Mouse (Mus musculus) gastrocnemius, adult 8-10 months (tissue): ENCODE results near the gene Mast4. TPM values are rescaled to one million over a fixed set of nuclear protein-coding genes. Genes with fewer than 3 reads are reported as not detected.

Experiments
- DNase-seq, 2 experiments: peaks; one replicate each; pipeline ENCODE4 v3.0.0; 2022; ENCODE audit warnings: low spot score in 2 of 2
- total RNA-seq, 4 experiments: library from RNA; stranded (reverse); gene quantifications; 2 replicates each; pipeline ENCODE4 v1.2.4; 2022

The Mast4 gene
- total RNA-seq, 4 experiments from 2014 or later = 39.8 to 69.8 (median 49.5) TPM

GRCm38 (mm10) chr13:102931951-102932350 is 402.3 kb downstream of the Mast4 start:
- no peak for DNase-seq

GRCm38 (mm10) chr13:102925844-102926598 is 408.3 kb downstream of the Mast4 start:
- DNase-seq = no peak

- no peak for DNase-seq
These were observed 414.6 kb downstream of the Mast4 start for GRCm38 (mm10) chr13:102919741-102920140.

DNA sequence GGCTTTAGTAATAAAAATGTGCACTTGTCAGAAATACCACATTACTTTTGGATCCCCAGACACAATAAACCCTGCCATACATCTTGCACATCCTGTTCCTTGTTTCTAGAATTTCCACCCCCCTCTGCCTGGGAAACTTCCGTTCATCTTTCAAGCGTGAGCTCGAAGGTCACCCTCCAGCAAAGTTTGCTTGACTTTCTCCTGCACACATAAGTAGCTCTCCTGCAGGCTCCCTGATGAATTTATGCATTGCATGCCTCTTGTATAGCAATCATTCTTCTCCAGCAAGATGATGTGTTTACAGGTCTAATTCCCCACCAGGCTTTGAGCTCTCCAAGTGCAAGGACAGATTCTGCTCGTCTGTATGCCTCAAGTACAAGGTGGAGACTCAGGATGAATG is 415.7 kb downstream of the Mast4 start:
- no peak for DNase-seq

DNA sequence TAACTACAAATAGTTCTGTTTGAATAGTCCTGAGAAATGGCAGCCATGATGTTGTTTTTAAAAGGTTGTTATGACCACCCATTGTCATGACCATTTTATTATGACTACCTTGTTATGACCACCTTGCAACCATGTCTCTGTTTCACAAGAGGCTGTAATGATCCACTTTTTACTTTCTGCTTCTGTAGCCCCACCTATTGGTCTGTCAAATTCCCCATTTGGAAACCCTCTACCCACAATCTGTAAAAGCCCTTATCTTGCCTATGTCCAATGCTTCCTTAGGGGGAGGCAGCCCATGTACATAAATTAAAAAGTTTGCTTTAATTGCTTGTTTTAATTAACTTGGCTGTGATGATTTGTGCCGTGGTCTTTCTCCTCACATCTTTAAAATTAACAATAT is 419.0 kb downstream of the Mast4 start:
- DNase-seq = no peak

DNA sequence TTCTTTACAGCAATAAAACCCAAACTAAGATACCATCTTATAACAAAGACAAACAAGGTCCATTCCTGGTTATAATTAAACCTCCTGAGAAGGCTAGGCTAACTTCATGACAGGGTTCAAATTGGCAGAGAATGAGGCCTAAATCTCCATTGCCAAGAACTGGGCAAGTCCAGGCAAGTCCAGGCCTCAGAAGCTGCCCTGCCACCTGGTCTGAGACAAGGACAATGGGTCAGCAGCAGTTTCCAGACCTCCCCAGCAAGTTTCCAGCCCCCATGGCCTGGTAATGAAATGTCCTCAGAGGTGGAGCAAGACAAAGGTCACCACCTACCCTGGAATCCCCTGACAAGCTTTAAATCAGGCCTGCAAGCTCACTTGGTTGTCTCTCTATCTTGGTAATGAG is 419.5 kb downstream of the Mast4 start:
- no peak for DNase-seq

GRCm38 (mm10) chr13:102913919-102914318 is 420.4 kb downstream of the Mast4 start:
- DNase-seq = no peak

GRCm38 (mm10) chr13:102912867-102913266 is 421.4 kb downstream of the Mast4 start:
- no peak for DNase-seq

DNA sequence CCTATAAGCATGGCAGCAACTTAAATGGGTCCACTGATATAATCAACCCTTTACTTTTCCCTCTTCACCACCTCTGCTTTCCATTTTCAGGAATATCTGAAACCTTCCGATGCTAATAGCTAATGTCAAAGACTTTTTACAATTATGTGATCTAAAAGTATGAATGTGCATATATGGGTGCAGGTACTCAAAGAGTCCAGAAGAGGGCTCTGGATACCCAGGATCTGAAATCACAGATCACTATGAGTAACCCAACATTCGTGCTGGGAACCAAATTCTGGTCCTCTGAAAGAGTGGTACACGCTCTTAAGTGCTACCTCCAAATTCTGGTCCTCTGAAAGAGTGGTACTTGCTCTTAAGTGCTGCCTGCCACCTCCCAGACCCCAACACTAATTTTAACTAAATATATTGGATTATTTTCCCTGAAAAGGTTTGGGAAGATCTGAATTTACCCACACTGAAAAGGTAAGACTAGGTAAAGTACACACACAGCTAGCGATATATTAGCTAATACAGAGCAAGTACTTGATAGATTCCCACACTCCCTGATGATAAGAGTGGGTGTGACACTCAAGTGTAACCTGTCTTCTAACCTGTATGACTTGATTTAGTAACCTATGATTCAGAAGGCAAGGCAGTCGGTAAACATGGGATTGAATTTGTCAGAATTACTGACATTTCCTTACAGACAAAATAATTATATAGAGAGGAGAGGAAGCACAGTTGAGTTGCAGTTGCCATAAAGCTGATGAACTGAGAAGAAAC is 424.5 kb downstream of the Mast4 start:
- no peak for DNase-seq

GRCm38 (mm10) chr13:102906661-102907009 is 427.7 kb downstream of the Mast4 start:
- no peak for DNase-seq

DNA sequence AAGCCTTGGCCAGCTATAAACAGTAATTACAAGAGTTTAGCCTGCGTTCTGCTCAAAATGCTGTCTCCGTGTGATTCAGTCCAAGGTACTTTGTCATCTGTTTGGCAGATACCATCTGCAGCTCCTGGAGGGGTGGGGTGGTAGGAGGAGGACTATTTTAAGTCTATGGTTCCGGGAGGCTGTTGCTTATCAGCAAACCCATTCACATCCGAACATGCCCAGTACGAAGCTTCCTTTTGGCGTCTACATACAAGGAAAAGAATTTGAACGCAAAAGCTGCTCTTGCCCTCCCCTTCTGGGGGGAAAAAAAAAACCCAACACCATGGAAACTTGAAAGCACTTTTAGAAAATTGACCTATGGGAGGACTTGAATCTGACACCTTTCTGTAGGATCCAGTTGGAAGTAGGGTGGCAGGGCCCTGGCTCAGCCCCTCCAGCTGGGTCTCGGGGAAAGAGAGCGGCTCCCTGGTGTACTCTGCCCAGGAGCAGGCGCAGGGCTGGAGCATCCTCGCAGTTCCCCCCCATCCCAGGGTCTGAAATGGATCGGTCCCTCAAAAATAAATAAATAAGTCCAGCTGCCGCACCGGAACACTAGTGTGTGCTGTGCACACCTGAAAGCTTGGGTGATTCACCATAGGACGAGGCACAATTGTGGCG is 428.2 kb downstream of the Mast4 start:
- peak; percentile 57 to 58 for DNase-seq

DNA sequence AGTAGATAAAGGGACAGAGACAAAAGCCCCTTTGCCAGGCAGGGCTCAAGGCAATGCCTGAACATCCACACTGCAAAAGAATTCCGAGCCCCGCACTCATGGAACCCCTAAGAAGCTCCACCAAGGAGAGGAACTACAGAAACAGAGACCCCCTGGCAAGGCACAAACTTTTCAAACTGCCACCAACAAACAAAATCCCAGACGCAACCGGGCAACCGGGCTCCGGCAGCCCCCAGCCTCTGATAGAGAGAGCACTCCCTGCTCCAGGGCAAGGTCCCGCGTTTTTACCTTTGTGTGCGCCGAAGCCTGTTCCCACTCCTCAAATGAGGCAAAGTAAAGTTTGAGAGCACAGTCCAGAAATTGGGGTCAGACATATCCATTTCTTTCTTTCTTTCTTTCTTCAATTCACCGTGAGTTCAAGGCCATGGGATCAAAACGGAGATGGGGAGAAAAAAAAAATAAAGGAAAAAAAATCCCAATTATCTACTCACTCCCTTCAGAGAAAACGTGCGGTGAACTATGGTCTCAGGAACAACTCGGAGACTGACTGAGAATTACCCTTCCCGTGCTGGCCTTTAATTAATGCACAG is 428.8 kb downstream of the Mast4 start:
- no peak for DNase-seq

DNA sequence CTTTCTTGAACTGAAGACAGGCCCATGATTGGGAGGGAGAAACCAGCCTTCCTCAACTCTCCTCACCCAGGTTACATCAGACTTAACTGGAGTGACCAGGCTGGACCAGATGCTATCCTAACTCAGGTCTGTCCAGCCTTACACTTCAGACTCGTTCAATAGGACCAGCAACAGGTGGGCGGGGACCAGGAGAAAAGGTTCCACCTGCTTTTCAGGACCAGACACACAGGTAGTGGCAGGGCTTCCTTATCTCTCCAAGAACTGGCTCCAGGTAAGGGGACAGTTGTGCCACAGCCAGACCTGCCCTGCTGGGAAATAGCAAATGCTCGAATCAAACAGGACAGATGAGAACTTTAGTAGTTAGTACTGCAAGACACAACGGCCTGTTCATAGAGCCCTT is 430.6 kb downstream of the Mast4 start:
- no peak for DNase-seq

GRCm38 (mm10) chr13:102902123-102902522 is 432.2 kb downstream of the Mast4 start:
- no peak for DNase-seq

DNA sequence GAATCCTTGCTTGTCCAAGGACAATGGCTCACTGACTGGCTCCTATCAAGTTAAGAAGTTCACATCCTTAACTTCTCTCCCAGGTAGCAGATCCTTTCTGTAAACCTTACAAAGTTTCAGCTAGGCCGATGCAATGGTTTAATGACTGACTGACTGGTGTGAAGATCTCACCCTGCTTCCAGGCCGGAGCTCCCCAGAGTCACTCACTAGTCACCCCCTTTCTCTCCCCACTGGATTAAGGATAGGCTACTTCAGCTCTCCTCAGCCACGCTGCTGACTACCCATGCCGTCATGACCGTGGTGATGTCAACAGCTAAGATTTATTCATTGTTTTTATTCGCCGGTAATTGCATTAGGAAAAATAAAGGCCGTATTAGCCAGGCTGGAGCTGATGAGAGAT is 433.8 kb downstream of the Mast4 start:
- no peak for DNase-seq

- no peak for DNase-seq
These were observed 434.2 kb downstream of the Mast4 start for GRCm38 (mm10) chr13:102900083-102900420.

DNA sequence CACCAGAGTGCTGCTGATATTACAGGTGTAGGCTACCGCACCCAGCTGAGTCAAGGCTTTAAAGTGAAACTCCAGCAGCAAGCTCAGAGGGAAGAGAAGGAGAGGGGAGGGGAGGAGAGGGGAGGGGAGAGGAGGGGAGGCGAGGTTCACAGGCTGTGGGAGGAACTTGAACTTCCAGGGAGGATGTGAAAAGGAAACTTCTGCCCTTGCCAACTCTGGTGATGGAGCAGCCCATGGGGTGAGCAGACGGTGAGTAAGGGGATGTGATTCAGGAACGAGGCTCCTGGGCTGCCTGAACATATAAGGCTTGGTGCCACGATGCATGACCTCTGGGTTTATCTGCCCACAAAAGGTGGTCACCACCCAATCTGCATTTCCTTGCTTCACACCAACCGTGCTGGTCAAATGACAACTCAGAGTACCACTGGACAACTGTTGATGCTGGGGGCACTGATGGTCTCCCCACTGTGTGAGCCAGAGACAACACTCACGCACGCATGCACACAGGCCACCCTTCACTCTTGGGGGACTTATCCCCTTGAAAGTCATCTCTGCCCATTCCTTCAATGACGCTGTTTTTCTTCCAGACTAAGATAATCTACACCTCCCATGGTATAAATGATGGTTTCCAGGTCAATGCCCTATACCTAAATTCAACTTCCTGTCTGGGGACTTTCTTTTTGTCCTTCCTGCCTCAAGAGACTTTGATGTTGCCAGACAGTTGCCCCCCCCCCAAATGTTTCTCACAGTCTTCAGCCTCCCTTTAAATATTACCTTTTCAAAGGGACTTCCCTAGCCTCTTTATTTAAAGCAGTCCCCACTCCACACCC is 434.8 kb downstream of the Mast4 start:
- DNase-seq = no peak

DNA sequence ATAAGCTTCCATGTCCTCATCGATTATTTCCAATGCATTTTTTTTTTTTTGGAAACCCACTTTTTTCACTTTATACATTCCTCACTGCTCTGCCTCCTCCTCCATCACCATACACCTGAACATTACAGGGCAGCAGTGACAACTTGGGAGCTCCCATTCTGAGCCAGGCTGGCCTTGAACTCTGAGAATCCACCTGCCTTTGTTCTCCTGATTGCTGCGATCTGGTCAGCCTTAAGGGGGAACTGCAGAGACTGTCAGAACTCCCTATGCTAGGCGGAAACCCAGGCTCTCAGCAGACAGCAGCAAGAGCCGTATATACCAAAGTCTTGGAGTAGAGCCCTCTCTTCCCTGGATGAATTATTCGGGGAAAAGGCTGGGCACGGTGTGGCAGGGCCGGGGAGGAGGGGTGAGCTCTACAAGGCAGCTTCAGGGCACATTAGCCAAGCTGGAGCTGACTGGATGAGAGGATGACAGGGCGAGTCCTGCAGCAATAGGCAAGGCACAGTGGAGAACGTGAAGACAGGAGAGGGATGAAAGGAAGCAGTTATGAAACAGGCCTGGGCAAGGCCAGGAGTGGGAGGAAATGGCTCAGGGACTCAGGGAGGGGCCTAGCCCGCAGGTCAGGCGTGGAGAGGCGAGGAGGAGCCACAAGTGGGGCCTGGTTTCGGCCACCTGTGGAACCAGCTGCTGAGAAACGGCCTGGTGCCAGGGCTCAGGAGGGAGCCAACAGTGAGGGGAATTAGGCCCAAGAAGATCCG is 435.7 kb downstream of the Mast4 start:
- DNase-seq = peak; percentile 24 to 63

DNA sequence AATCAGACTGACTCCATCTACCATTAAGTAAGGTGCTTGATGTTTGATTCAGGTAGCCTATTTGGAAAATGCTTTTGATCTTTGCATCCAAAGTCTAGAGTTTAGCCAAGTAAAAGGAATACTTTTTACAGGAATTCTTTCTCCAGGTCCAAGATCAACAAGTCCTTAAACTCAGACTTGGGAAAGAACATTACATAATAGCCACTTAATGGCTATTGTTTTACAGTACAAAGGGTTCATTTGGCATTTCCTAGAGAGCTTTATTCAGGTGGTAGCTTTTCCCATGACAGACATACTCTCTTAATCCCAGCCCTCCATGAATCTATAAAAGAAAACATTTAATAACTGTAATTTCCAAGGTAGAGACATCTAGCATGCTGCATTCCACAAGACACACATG is 438.0 kb downstream of the Mast4 start:
- no peak for DNase-seq

DNA sequence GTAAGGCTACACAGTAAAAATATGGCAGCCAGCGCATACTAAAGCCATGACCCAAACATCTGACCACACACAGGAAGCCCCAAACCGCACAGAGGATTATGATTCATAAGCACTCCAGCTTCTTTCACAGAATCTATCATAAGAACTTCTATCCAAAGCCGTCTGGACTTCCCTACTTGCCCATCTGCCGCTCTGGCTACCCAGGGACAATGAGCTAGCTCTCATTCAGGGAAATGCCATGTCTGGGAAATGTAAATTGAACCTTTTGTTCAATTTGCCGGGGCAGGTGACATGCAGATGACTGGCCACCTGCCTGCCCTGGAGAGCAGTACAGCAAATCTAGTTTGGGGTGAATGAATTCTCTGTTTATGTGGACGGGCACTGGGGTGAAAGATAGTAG is 438.4 kb downstream of the Mast4 start:
- no peak for DNase-seq
